Mouse (Mus musculus) small intestine, adult 2 months (tissue): ENCODE measurements around the gene Nmnat3.

Experiments used
- CTCF ChIP-seq: fragments of 200-500 bp; IDR thresholded peaks from 2 replicates; pipeline ENCODE4 v1.5.1; 2012; ENCODE audit warnings: low read depth, mild to moderate bottlenecking, control low read depth, inconsistent platforms, low read length, moderate library complexity, mixed read lengths; ENCODE audit not compliant: insufficient replicate concordance, insufficient read length; ENCODE audit errors: extremely low read depth
- POLR2A ChIP-seq: fragments of 200-500 bp; IDR thresholded peaks from 2 replicates; pipeline ENCODE4 v1.6.1; 2012; ENCODE audit warnings: low read depth, mild to moderate bottlenecking, control low read depth, inconsistent platforms, low read length, moderate library complexity

DNA sequence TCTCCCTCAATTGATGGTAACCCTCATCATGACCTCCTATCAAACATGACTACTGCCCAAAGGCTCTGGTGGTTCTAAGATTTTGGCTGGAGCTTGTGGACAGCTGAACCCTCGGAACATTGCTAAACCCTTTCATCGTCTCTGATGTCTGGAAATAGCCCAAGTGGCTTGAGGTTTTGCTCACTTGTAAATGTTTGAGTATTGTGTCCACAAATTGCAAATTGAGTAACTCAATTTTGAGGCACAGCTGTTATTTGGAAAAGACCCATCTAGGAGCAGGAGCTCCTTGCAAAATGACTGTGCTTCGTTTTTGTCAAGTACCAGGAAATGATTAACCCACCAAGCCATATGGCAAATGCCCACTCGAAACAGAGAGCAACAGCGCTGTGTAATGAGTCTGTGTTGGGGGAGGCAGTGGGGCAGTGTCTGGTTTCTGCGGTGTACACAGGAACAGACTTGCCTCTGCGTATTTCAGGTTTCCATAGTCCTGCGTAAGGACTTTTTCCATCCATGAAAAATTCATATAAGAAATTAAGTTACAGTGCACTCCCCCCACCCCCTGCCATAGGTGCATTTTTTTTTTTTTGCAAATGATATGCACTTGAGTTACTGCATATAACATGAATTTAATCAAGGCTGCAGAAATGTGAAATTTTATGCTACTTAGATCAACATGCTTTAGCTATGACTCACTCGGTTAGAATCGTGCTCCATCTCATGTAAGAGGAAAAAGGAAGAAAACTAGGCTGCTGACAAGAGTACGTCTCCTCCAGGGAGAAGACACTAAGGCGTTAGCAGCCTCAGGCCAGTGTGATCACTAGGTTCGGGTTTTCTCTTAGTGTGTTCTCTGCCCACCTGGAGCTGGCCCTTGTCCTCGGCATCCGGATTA, 50.9 kb downstream of the Nmnat3 start:
- TF ChIP-seq POLR2A, result no peak
- TF ChIP-seq CTCF, result no peak
